Mouse (Mus musculus) heart, postnatal 0 days (tissue): ENCODE results near the gene Grin2d. TPM values are rescaled to one million over a fixed set of nuclear protein-coding genes. Genes with fewer than 3 reads are reported as not detected.

ENCODE experiments used
- ATAC-seq: fragments of 200-750 bp; cut with Nextera tagmentation; 2 replicates; pipeline ENCODE4 v1.8.0; 2017; ENCODE audit warnings: low read depth, moderate number of reproducible peaks, moderate library complexity; ENCODE audit not compliant: insufficient read depth
- DNase-seq: peaks from one replicate; pipeline ENCODE4 v3.0.0-alpha.2; 2016; ENCODE audit warnings: low spot score
- H3K27ac ChIP-seq: fragments of 300-500 bp; sonication (generic); 2 replicates; pipeline ENCODE4 v1.5.1; 2014; ENCODE audit warnings: low read depth, mild to moderate bottlenecking
- H3K27me3 ChIP-seq: fragments of 300-500 bp; sonication (generic); 2 replicates; pipeline ENCODE4 v1.6.1; 2014; ENCODE audit warnings: low read length, mixed read lengths; ENCODE audit not compliant: control insufficient read depth, insufficient read depth
- H3K36me3 ChIP-seq: fragments of 300-500 bp; sonication (generic); replicated peaks from 2 replicates; pipeline ENCODE4 v1.6.1; 2014; ENCODE audit warnings: low read length, mixed read lengths; ENCODE audit not compliant: control insufficient read depth, insufficient read depth
- H3K4me1 ChIP-seq: fragments of 300-500 bp; sonication (generic); 2 replicates; pipeline ENCODE4 v1.6.1; 2014; ENCODE audit warnings: antibody characterized with exemption; ENCODE audit not compliant: control insufficient read depth, insufficient read depth
- H3K4me2 ChIP-seq: fragments of 300-500 bp; sonication (generic); 2 replicates; pipeline ENCODE4 v1.6.1; 2014; ENCODE audit warnings: low read depth, mild to moderate bottlenecking, low read length, moderate library complexity
- H3K4me3 ChIP-seq: fragments of 300-500 bp; sonication (generic); 2 replicates; pipeline ENCODE4 v1.5.1; 2014; ENCODE audit warnings: low read depth, low read length
- H3K9ac ChIP-seq: fragments of 300-500 bp; sonication (generic); replicated peaks from 2 replicates; pipeline ENCODE4 v1.6.1; 2014; ENCODE audit warnings: low read depth, low read length, mixed read lengths
- H3K9me3 ChIP-seq: fragments of 300-500 bp; sonication (generic); replicated peaks from 2 replicates; pipeline ENCODE4 v1.6.1; 2016; ENCODE audit warnings: low read length; ENCODE audit not compliant: control insufficient read depth
- CTCF ChIP-seq: IDR thresholded peaks from 2 replicates; pipeline ENCODE4 v1.5.1; 2016; ENCODE audit warnings: antibody characterized with exemption, control low read depth, low read depth
- EP300 ChIP-seq: IDR thresholded peaks from 2 replicates; pipeline ENCODE4 v1.6.1; 2016; ENCODE audit warnings: antibody characterized with exemption, low read depth
- WGBS: fragments of 180-500 bp; shearing (Covaris S2); extraction: QIAGEN DNeasy Blood & Tissue Kit; methylation state at CpG from one replicate; pipeline ENCODE4 v1.1.7; 2014; 5-methylcytosine and 5-hydroxymethylcytosine counted together
- polyA plus RNA-seq: library from polyadenylated mRNA; unstranded; fragments of >200 nt; fragmentation: Nextera tagmentation; extraction: Ambion mirVana; gene quantifications from 2 replicates; pipeline ENCODE4 v1.2.1, GENCODE M21; 2015
- total RNA-seq: library from RNA; depleted of rRNA; stranded (reverse); fragments of >200 nt; gene quantifications from 2 replicates; pipeline ENCODE4 v1.2.3, GENCODE M21; 2014; ENCODE audit warnings: low replicate concordance

Grin2d gene
- total and polyA plus RNA-seq, 2 experiments from 2014 or later = 0.12 to 3.1 TPM

- TF ChIP-seq CTCF (no peak), EP300 (no peak)
- H3K27me3 ChIP-seq = no peaks in the 10 kb centered on the region
- H3K9me3 ChIP-seq = no peaks in the 10 kb centered on the region
- H3K36me3 ChIP-seq = peaks cover 7% of the 10 kb centered on the region; the same call in 1 of the 2 replicates
- ATAC-seq = no peak
- 0 out of 2 replicates have a peak overlapping the region, but pooled peaks have one; percentile 17 for H3K9ac ChIP-seq
- peak overlapping the region; percentile 48 for H3K4me2 ChIP-seq
- WGBS = 32% methylated on average over 13 of the region's 13 CpGs
- peak overlapping the region; percentile 19; the same call in 1 of the 2 replicates for H3K4me3 ChIP-seq
- no peak for DNase-seq
- peak overlapping the region; percentile 46; the same call in 1 of the 2 replicates for H3K27ac ChIP-seq
- H3K4me1 ChIP-seq = peaks cover 6% of the 10 kb centered on the region; the same call in 1 of the 2 replicates
Measured at GRCm38 (mm10) chr7:45917004-45917704, 39.0 kb upstream of the Grin2d start.

GRCm38 (mm10) chr7:45916056-45917003, 38.2 kb upstream of the Grin2d start:
- no peak for TF ChIP-seq CTCF
- TF ChIP-seq EP300 = no peak
- Histone ChIP-seq H3K4me1 (peaks cover 6% of the 10 kb centered on the region; the same call in 1 of the 2 replicates), H3K9me3 (no peaks in the 10 kb centered on the region)

DNA sequence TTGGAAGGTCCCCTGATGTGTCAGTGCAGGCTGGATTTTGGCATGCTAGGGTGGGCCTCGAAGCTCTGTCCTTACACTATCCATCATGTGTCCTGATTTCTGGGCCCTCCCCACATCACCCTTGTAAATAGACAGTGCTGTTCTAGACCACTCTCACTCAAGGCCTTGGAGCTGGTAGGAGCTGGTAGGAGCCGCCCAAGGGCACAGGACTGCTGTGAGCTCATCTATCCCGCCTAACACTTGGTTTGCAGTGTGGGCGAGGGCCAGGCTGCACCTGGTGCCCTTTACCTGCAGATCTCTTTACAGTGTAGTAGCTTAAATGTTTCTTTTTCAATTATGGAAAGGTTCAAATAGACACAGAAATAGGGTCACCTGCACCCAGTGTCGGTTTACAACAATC, 36.8 kb upstream of the Grin2d start:
- Histone ChIP-seq H3K9ac (no peak overlapping the region), H3K4me3 (no peak overlapping the region), H3K27ac (no peak overlapping the region), H3K9me3 (no peaks in the 10 kb centered on the region), H3K36me3 (peaks cover 9% of the 10 kb centered on the region), H3K4me2 (no peak overlapping the region), H3K27me3 (no peaks in the 10 kb centered on the region), H3K4me1 (peaks cover 6% of the 10 kb centered on the region; the same call in 1 of the 2 replicates)
- WGBS = 88% methylated on average over 5 of the region's 5 CpGs
- ATAC-seq (no peak), DNase-seq (no peak)
- TF ChIP-seq CTCF (no peak), EP300 (no peak)

More at GRCm38 (mm10) chr7:45916056-45917003, 38.2 kb upstream of the Grin2d start:
- 44% methylated on average over 26 of the region's 26 CpGs for WGBS
- Histone ChIP-seq H3K27ac (peak overlapping the region; percentile 33; the same call in 1 of the 2 replicates), H3K4me2 (peak overlapping the region; percentile 48), H3K27me3 (no peaks in the 10 kb centered on the region), H3K36me3 (peaks cover 7% of the 10 kb centered on the region; the same call in 1 of the 2 replicates), H3K9ac (no peak overlapping the region; the same call in 1 of the 2 replicates), H3K4me3 (peak overlapping the region; percentile 19)
- ATAC-seq = peak; percentile 79
- DNase-seq = peak; percentile 90

DNA sequence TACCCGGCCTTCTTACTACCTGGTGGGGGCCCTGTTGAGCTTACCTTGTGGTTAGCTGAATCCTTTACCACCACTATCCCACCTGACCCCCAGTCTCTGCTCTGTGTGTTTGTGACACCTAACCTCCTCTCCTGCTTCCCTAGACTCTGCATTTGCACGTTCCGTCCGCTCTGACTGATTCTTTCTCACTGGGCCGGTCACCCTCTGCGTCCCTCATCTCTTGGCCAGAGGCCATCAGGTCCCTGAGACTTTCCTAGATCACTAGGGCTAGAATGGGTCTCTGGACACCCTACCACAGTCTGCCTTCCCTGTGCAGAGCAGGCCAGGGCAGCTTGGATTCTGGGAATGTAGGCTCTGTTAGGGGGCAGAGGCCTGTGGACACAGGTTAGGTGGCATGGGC, 35.9 kb upstream of the Grin2d start:
- DNase-seq (no peak), ATAC-seq (no peak)
- H3K4me1 ChIP-seq = peaks cover 6% of the 10 kb centered on the region; the same call in 1 of the 2 replicates
- H3K27me3 ChIP-seq = no peaks in the 10 kb centered on the region
- TF ChIP-seq EP300 (no peak), CTCF (no peak)
- peaks cover 17% of the 10 kb centered on the region for H3K36me3 ChIP-seq
- no peaks in the 10 kb centered on the region for H3K9me3 ChIP-seq
- H3K9ac ChIP-seq = no peak overlapping the region
- no peak overlapping the region for H3K4me3 ChIP-seq
- no peak overlapping the region for H3K4me2 ChIP-seq
- 85% methylated on average over 6 of the region's 6 CpGs for WGBS
- H3K27ac ChIP-seq = no peak overlapping the region

- ATAC-seq = no peak
- Histone ChIP-seq H3K4me1 (no peaks in the 10 kb centered on the region), H3K36me3 (peaks cover 34% of the 10 kb centered on the region), H3K4me3 (no peak overlapping the region), H3K27ac (no peak overlapping the region), H3K27me3 (no peaks in the 10 kb centered on the region), H3K4me2 (no peak overlapping the region), H3K9me3 (no peaks in the 10 kb centered on the region), H3K9ac (no peak overlapping the region)
- no peak for DNase-seq
- TF ChIP-seq CTCF (no peak), EP300 (no peak)
- 93% methylated on average over 16 of the region's 16 CpGs for WGBS
Measured at GRCm38 (mm10) chr7:45909145-45909544, 31.0 kb upstream of the Grin2d start.
